Mouse (Mus musculus) G1E (cell line): ENCODE measurements at regions not wholly inside any gene's neighbourhood (a gene's known extent, or its start where the extent isn't known, plus 50 kb on each side); places are given as distances from the start of the nearest gene placed in this dataset.

Source experiments
- ATAC-seq: 2 replicates; pipeline ENCODE4 v1.8.0; 2016; ENCODE audit warnings: mild to moderate bottlenecking; ENCODE audit not compliant: insufficient number of reproducible peaks, poor library complexity, low FRiP score, severe bottlenecking; ENCODE audit errors: extremely low read depth
- DNase-seq: peaks from one replicate; pipeline ENCODE4 v3.0.0; 2012; ENCODE audit warnings: low spot score
- H3K27me3 ChIP-seq: 2 replicates; pipeline ENCODE4 v1.6.1; 2012; ENCODE audit warnings: mild to moderate bottlenecking, low read length, inconsistent platforms; ENCODE audit not compliant: insufficient read depth
- H3K36me3 ChIP-seq: replicated peaks from 2 replicates; pipeline ENCODE3; 2012; ENCODE audit warnings: mild to moderate bottlenecking, inconsistent platforms
- H3K4me1 ChIP-seq: 2 replicates; pipeline ENCODE4 v1.6.1; 2012; ENCODE audit warnings: low read depth, low read length, inconsistent platforms, mixed read lengths; ENCODE audit not compliant: insufficient read depth
- H3K4me3 ChIP-seq: 2 replicates; pipeline ENCODE4 v1.5.1; 2012; ENCODE audit warnings: low read depth, mild to moderate bottlenecking, inconsistent platforms, low read length, moderate library complexity, mixed read lengths
- H3K9me3 ChIP-seq: replicated peaks from 2 replicates; pipeline ENCODE4 v1.6.1; 2012; ENCODE audit warnings: inconsistent platforms
- CTCF ChIP-seq: IDR thresholded peaks from 2 replicates; pipeline ENCODE4 v1.5.1; 2012; ENCODE audit warnings: low read depth, low read length, inconsistent platforms, mixed read lengths
- GATA1 ChIP-seq: IDR thresholded peaks from 2 replicates; pipeline ENCODE4 v1.6.1; 2012; ENCODE audit warnings: borderline replicate concordance, low read length, inconsistent platforms, mixed read lengths
- GATA2 ChIP-seq: IDR thresholded peaks from 2 replicates; pipeline ENCODE4 v1.6.1; 2012; ENCODE audit warnings: low read depth, low read length, inconsistent platforms, borderline replicate concordance
- POLR2AphosphoS5 ChIP-seq: IDR thresholded peaks from 2 replicates; pipeline ENCODE4 v1.6.1; 2012; ENCODE audit warnings: low read depth, low read length, inconsistent platforms; ENCODE audit not compliant: insufficient replicate concordance
- TAL1 ChIP-seq: conservative IDR thresholded peaks from 2 replicates; pipeline ENCODE4 v1.6.1; 2012; ENCODE audit warnings: low read depth, low read length, inconsistent platforms, mixed read lengths

DNA sequence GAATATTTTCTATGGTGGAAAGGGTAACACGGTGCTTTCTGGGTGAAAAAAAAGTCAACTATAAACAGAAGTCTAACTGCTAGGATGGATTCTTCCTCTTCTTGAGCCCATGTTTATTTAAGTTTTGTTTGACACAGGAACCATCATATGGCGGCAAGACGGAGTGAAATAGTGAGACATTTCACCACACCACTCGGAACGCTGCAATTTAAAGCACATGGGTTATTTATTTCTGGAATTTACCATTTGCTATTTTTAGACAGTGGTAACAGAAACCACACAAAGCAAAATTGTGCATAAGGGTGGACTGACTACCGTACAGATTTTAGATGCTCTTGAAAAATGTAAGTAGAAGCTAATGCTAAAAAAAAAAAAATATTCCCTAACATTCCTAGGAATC is 103.1 kb upstream of the Ldb2 start:
- ATAC-seq (no peak), DNase-seq (no peak)
- H3K27me3 ChIP-seq, result no peaks in the 10 kb centered on the region
- no peaks in the 10 kb centered on the region for H3K36me3 ChIP-seq
- H3K4me3 ChIP-seq, result no peak overlapping the region
- no peaks in the 10 kb centered on the region for H3K4me1 ChIP-seq
- TF ChIP-seq CTCF (no peak), POLR2AphosphoS5 (no peak)
- no peaks in the 10 kb centered on the region for H3K9me3 ChIP-seq

- no peaks in the 10 kb centered on the region for H3K4me1 ChIP-seq
- H3K4me3 ChIP-seq, result no peak overlapping the region
- no peaks in the 10 kb centered on the region for H3K36me3 ChIP-seq
- no peaks in the 10 kb centered on the region for H3K9me3 ChIP-seq
- no peak for ATAC-seq
- no peak for TF ChIP-seq GATA1
- no peak for TF ChIP-seq POLR2AphosphoS5
- no peak for TF ChIP-seq GATA2
- no peak for TF ChIP-seq TAL1
- TF ChIP-seq CTCF, result no peak
- no peak for DNase-seq
- no peaks in the 10 kb centered on the region for H3K27me3 ChIP-seq
Observed at GRCm38 (mm10) chr5:44886566-44887070, 87.1 kb upstream of the Ldb2 start.

- DNase-seq (no peak), ATAC-seq (no peak)
- Histone ChIP-seq H3K9me3 (no peaks in the 10 kb centered on the region), H3K36me3 (no peaks in the 10 kb centered on the region), H3K4me3 (no peak overlapping the region), H3K27me3 (no peaks in the 10 kb centered on the region), H3K4me1 (no peaks in the 10 kb centered on the region)
- TF ChIP-seq TAL1, result no peak
- no peak for TF ChIP-seq GATA2
- no peak for TF ChIP-seq POLR2AphosphoS5
- no peak for TF ChIP-seq CTCF
- TF ChIP-seq GATA1, result no peak
Observed at GRCm38 (mm10) chr5:44876946-44877345, 77.5 kb upstream of the Ldb2 start.

- H3K9me3 ChIP-seq, result no peaks in the 10 kb centered on the region
- TF ChIP-seq TAL1 (no peak), GATA1 (no peak), CTCF (no peak), GATA2 (no peak), POLR2AphosphoS5 (no peak)
Observed at GRCm38 (mm10) chr5:44872243-44872642, 72.8 kb upstream of the Ldb2 start.

DNA sequence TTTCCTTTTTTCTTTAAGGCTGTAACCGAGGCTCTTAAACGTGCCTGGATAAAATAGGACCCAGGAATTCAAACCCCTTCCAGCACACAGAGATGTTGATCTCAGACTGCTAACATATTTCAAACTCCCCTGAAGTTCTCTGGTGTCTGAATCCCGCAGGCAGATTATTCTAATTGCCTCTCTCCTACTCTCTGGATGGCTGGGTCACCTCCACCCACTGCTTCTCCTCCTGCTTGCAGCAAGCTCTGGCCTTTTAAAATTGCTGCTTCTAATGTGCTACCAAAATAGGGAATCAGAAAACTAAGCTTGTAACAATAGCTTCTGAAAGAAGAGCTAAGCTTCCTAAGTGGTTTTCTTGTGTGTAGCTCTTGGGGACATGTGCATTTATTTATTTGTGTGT is 64.4 kb upstream of the Ldb2 start:
- Histone ChIP-seq H3K9me3 (no peaks in the 10 kb centered on the region), H3K36me3 (no peaks in the 10 kb centered on the region), H3K4me3 (no peak overlapping the region), H3K4me1 (no peaks in the 10 kb centered on the region), H3K27me3 (no peaks in the 10 kb centered on the region)
- no peak for ATAC-seq
- no peak for TF ChIP-seq GATA1
- no peak for TF ChIP-seq CTCF
- TF ChIP-seq TAL1, result no peak
- no peak for TF ChIP-seq POLR2AphosphoS5
- no peak for TF ChIP-seq GATA2
- no peak for DNase-seq

More at GRCm38 (mm10) chr5:44872243-44872642, 72.8 kb upstream of the Ldb2 start:
- no peak for DNase-seq
- H3K36me3 ChIP-seq, result no peaks in the 10 kb centered on the region
- no peak for ATAC-seq
- H3K4me1 ChIP-seq, result no peaks in the 10 kb centered on the region
- H3K27me3 ChIP-seq, result no peaks in the 10 kb centered on the region
- H3K4me3 ChIP-seq, result no peak overlapping the region

GRCm38 (mm10) chr5:44863349-44863748 is 63.9 kb upstream of the Ldb2 start:
- H3K36me3 ChIP-seq, result no peaks in the 10 kb centered on the region
- DNase-seq, result no peak
- H3K4me1 ChIP-seq, result no peaks in the 10 kb centered on the region
- TF ChIP-seq GATA1, result no peak
- no peak for TF ChIP-seq CTCF
- no peak for TF ChIP-seq GATA2
- TF ChIP-seq TAL1, result no peak
- TF ChIP-seq POLR2AphosphoS5, result no peak
- ATAC-seq, result no peak
- no peaks in the 10 kb centered on the region for H3K27me3 ChIP-seq
- no peak overlapping the region for H3K4me3 ChIP-seq
- no peaks in the 10 kb centered on the region for H3K9me3 ChIP-seq
